Mouse (Mus musculus): ENCODE measurements at regions not wholly inside any gene's neighbourhood (a gene's known extent, or its start where the extent isn't known, plus 50 kb on each side); places are given as distances from the start of the nearest gene placed in this dataset.
A peak's percentile ranks its signal among the peaks of the same experiment; 100 is the strongest.

DNA sequence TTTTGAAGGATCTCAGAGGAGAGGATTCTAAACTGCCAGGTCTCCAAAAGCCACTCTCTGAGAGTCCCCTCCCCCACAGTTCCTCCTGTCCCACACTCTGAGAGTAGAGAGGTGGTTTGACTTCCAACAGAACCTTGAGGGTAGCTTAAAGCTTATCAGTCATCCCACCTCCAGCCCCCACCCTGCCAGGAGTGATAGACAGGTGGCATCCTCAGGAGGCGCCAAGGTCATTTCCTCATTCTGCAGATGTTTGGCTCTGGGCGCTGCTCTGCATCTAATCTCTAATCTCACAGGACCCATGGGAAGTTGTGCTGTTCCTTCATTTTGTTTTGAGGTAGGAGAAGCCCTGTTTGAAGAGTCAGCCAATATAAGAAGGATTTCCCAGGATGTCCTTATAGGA is 96.2 kb downstream of the Hes1 start:
- DNase-seq (ENCODE audit: low spot score), result no peak

DNA sequence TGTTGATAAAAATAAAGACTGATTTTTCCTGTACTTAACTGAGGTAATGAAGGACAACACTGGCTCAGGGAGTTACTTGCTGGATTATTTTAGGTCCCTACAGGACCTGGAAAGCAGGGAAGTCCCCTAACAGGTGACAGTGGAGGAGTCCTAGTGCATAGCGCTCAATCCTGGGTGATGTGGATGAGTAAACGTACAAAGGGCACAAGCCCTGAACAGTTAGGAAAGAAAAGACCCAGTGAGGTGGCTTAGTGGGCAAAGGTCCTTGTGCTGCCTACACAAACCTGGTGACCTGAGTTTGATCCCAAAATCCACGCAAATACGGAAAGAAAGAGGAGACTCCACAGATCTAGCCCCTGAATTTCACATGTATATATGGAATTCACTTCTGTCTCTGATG is 99.1 kb downstream of the Hes1 start:
- no peak for DNase-seq (ENCODE audit: low spot score)

DNA sequence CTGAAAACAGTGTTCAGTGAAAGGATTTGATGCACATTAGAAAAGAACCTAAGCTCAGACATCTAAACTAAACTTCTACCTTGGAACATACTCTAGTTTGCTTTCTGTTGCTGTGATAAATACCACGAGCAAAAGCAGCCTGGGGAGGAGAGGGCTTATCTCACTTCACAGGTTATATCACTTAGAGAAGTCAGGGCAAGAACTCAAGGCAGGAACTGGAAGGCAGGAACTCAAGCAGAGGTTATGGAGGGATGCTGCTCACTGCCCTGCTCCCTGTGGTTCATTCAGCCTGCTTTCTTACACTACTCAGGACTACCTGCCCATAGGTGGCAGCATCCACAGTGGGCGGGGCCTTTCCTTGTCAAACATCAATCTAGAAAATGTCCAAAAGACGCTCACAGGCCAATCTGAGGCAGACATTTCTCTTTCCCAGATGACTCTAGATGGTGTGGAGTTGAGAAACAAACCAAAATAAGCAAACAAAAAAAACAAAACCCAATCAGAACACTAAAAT is 101.5 kb downstream of the Hes1 start:
- no peak for DNase-seq (ENCODE audit: low spot score)

DNA sequence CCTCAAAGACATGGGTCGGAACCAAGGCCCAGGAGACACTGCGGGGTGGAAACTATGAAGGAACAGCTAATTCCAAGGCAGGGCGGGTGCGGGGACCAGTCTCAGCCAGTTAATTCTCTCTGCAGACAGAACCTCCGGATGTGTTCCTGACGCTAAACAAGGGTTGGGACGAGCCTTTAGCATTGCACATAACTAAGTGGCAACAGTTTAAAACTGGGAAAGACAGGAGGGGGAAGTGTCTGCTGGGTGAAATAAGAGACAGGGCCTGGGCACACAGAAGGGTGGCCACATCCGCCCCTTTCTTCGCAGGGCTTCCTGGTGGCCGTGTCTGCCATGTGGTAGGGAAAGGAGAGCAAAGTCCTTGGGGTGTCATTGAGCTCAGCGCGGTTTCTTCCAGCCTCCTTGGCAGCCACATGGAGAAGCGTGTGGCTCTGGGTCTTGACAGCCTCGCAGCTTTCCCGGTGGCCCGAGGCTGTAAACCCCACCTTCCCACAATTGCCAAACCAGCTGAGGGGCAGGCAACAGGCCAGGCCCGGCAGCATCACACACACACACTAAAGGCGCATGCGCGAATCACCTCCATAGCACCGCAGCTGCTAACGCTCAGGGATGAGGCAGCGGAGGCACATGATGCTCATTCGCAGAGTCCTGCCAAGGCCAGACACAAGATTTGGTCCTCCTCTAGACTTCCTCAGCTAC is 95.8 kb downstream of the Cpn2 start:
- DNase-seq (ENCODE audit: low spot score), result no peak

DNA sequence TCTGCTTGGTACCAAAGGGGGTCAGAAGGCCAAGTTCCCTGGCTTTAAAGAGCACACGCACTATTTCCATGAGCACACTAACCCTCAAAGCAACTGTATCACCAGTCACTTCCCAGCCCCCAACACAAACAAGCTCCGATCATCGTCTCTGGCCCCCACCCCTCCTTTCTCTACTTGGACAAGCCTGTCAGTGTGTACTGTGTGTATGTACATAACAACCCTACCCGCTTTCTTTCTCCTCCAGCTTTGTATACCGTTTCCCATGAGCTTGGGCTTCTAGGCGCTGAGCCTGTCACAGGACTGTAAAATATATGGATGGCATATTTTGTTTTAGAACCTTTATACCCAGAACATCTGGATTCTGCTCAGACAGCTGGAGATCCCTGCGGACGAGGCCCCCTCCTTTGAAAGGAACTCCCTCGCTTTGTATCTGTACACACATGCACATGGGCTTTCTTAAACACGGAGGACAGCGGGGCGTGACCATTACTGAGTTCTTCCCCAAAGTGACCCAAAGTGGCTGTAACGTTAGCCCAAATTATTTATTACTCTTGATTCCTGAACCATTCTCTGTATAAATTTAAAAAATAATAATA is 95.1 kb downstream of the Cpn2 start:
- DNase-seq (ENCODE audit: low spot score), result no peak

DNA sequence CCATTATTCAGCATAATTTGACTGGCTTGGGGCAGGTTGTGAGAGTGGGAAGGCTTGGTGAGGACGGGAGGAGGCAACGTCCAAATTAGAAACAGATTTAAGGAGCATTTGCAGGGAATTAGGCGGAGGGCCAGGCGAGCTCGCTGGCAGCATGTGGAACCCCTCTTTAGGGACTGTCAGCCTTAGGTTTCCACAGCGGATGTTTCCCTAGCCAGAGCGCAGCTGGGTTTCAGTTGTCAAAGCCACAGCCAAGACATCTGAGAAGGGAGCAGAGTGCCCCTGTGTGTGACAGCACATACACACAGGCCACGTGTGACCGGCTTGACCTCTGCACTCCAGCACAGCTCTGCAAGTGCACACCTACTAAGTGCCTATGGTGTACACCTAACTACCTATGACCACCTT is 94.5 kb downstream of the Cpn2 start:
- no peak for DNase-seq (ENCODE audit: low spot score)

DNA sequence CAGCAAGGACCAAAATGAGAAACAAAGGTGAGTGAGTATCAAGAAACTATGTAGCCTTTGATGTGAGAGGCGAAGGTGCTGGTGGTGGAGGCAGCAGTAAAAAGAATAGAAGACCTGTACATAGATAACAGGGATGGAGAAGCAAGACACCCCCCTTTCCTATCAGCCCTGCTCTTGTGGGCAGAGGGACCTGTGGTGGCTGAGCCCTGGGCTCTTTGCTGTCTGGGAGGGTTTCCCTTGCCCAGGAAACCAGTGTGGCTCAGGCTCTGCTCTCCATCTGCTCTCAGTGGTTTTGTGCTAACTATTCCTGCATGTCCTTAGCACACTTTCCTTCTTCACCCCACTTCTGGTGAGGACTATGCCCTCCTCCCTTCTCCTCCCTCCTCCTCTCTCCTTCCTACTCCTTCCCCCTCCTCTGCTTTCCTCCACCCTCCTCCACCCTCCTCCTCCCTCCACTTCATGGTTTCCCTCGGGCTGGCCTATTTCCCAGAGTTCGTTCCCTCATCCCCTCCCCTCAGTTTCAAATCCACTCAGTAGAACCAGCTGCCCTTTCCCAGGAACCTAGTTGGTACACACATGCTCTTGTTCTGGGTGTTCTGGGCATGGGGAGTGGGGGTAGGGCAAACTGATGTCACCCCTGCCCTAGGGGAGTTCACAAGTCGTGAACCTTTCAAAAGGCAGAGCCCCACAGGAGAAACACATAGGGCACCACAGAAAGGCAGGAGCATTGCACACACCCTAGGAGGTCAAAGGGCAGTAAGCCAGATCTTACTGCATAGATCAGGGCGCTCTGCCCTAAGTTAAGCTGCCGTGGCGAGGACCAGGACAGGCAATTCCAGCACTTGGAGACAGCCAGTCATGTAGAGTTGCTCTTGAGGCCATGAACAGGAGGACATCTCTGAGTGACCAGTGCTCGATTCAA is 93.1 kb downstream of the Cpn2 start:
- DNase-seq (ENCODE audit: low spot score), result no peak

DNA sequence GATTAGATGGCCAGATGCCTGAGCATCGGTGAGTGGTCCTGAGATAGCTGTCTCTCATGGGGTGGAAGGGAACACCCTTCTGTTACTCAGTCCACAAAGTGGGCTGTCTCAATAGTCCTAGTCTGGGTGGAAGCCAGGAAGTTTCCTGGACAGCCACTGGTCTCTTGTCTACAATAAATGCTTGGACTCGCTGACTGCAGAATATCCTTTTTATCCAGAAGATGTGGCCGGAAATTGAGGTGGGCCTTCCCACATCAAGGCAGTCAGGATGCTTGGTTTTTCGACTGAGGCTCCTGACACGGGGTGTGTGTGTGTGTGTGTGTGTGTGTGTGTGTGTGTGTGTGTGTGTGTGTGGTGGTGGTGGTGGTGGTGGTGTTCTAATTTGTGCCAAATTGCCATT is 91.0 kb downstream of the Cpn2 start:
- DNase-seq (ENCODE audit: low spot score), result no peak

DNA sequence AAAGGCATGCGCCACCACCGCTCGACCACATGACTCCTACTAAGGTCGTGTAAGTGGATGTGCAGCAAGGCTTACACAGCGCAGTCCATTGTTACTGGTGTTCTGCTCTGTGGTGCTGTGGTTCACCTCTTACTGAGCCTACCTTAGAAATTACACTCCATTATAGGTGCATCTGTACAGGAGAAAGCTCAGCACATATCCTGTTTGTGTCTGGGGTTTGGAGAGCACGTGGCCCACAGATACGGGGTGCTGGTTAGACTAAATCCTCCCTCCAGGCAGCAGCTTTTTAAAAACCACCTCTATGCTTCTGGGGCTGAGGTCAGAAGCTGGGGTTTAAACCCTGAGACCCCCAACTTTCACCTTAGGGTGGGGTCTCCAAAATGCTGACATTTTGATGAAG is 89.5 kb downstream of the Cpn2 start:
- DNase-seq (ENCODE audit: low spot score), result no peak

DNA sequence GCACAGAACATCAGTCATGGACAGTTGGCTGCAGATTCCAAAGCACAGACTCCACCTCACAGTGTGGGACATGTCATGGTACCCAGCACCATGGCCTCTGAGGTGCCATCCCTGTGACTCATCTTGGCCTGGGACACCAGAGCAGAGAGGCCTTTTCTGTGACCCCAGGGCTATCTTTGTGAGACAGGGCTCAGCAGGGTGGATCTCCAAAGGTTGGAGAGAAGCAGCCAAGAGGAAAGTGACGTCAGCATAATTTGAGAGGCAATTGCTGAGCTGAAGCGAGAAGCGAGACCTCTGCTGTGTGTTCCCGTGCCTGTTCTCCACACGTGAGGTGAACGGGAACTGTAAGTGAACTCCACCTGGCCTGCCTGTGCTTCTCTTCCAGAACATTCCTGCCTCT is 88.7 kb downstream of the Cpn2 start:
- DNase-seq (ENCODE audit: low spot score), result no peak

DNA sequence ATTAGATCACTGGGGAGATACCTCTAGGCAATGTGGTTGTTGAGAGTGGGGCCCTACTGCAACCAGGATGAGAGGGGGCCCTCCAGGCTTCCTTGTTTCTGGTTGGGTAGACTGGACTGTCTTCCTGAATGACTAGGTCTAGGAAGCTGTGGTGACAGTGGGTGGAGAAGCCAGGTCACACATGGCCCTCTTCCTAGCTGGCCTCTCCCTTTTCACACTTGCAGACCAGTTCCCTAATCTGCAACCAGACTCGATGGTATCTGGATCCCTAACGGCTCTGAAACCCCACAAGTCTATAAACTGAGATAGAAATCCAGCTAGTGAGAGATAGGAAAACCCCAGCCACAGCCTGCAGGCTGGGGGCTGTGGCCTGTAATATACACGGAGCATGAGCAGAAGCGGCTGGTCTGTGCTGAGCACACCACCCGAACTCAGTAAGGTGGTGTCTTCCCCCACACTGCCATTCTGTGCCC is 87.8 kb downstream of the Cpn2 start:
- no peak for DNase-seq (ENCODE audit: low spot score)

DNA sequence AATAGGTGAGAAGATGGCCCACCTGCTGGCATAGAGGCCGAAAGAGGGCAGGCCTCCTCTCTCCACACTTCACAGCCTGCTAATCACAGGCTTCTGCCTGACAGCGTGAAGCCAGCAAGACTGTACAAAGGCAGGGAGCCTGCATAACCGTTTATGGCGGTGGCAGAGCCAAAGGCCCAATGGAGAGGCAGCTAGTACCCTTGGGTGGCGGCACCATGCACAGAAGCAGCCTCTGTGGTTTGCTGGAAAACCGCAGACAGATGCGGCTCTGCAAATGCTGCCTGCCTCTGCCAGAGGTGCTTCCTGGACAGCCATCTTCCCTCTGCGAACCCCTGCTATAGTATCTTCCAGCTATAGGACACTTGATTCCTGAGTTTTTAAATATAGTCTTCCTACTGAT is 86.2 kb downstream of the Cpn2 start:
- no peak for DNase-seq (ENCODE audit: low spot score)

DNA sequence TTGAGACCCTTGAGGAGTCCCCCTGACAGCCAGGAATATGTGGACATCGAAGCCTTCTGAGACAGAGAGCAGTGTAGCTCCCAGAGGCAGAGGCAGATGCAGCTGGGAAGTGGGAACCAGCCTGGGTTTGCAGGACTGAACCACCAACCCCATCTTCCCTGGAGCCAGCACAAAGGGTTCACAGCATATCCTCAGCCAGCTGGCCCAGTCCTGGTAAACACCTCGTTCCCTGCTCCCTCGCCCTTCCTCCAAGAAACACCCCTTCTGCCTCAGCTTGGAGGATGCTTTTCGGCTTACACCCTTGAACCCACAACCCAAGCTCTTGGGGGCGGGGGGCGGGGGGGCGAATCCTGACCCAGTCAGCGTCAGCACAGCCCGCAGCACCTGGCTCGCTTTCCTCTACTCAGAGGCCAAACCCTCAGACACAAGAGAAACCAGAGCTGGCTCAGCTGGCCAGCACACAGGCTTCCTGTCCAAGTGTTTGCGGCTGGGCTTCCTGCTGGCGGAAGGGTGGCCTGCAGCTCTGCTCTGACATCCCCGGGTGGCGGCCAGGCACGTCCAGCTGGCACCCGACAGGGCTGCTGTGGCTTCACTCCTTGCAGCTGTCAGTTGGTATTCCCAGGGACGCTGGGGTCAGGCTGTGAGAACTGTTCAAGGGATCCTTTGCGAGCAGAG is 82.6 kb downstream of the Cpn2 start:
- no peak for DNase-seq (ENCODE audit: low spot score)

DNA sequence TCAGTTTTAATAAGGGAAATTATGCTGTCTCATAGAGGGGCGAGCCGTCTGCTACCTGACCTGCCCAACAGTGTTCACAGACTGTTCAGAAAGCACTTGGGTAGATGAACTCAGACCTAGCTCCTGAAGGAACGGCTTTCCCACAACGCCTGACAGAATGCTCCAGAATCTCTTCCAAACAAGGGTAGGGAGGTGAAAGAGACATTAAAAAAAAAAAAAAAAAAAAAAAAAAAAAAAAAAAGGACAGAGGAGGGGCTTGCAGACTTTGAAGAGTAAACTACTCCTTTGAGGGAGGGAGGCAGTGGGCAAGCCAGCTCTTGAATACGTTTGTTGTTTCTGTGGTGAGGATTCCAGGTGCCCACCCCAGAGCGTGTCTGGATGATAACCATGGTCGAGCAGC is 81.6 kb downstream of the Cpn2 start:
- DNase-seq (ENCODE audit: low spot score), result no peak

DNA sequence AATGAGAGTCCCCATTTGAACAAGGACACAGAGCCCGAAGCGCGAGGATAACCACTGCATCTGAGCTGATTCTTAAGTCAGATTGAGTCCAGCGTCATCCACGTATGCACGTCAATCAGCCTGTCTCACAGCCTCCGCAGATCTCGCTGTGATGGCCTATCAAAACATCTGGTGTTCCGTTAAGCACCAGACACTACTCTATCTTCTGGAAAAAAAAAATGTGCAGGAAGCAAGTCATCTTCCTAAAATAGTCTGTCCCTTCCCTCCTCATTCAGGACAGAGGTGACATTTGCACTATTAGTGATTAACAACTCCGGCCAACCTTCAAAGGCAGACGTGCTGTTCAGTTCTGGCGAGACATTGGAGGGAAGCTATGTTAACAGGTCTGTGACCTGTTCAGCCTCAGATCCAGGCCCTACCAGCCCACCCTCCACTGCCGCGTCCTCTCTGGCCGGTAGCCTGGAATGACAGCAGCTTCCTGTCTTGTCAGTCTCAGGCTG is 81.0 kb downstream of the Cpn2 start:
- DNase-seq (ENCODE audit: low spot score), result no peak

DNA sequence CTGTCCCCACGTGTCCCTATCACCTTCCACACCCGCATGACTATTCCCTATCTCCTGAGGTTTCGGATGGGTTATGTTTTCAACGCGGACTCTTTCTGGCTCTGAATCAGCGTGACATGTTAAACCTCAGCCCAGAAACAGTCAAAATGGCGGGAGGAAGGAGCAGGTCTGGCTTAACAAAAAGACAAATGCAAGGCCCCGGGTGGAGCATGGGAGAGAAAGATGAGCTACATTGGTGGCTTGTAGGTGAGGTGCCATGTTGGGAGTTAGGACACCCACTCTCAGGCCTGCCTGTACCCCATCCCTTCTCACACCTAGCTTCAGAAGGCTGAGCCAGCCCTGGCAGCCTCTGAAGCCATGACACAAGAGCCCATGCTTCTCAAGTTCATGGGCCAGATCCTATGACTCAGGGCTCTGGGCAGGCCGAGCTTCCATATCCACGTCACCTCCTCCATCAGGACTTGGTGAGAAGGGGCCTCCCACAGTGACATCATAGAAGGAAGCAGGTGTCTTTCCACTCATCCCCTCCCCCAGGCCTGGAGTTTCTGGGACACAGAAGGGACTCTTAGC is 80.5 kb downstream of the Cpn2 start:
- DNase-seq (ENCODE audit: low spot score), result no peak

DNA sequence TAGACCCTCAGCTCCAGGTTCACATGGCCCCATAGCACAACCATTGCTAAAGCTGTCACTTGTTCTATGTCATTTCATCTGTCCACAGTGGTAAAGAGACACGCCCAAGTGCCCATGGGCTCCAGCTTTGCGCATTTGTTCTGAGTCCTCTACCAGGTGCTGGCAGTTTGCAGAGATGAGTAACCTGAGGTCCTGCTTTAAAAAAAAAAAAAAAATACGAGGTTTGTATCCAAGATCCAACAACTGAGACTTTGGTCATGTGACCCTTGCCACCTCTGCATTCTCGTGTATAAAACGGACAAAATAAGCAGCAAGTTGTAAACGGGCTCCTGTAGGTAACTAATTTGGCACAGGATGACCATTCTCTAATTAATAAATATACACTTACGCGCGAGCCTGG is 79.9 kb downstream of the Cpn2 start:
- no peak for DNase-seq (ENCODE audit: low spot score)

DNA sequence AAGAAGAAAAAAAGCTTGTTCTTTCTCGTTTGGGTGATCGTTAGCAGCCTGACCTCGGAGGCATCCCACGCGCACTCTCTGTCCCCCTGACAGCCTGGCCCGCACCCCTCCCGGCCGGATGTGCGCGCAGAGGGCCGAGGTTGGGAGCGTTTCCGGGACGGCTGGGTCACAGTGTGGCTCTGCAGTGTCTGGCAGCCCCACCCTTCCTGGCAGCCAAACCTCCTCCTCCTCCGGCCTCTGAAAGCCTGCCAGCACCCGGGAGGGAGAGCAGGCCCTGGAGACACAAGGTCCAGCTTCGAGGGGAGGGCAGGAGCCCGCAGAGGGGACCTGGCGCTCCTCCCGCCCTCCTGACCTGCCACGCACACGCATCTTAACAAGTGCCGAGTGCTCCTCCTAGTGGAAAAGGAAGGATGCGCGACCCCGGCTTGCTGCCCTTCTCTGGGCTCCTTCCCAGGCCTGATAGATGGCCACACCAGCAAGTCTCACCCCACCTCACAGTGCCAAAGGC is 79.3 kb downstream of the Cpn2 start:
- peak; percentile 82 for DNase-seq (ENCODE audit: low spot score)

DNA sequence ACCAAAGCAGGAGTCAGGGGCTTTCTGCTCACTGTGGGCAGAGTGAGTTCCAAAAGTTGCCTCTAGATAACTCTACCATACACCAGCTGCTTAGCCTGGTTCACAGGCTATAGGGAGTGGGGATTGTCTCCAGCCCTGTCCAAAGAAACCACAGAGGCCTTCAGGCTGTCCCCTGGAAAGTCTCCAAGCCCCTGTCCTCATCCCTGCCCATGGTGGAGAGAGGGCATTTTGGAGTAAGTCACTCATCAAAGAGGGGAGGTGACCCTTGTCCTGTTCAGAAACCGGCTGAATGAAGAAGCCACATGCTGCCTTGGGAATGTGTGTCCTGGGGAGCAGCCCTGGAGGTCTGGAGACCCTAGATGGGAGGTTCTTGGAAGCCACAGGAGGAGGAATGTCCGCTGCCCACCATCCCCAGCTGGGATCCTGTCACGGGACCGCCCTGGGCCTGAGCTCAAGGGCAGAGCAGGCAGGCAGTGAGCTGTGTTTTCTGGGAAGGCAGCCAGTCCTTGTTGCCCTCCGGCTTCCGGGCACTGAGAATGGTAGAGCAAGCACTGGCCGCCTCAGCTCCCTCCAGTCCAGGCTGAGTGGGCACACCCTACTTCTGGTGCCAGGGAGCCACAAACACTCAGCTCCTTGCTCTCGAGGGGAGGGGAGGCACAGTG is 78.4 kb downstream of the Cpn2 start:
- DNase-seq (ENCODE audit: low spot score), result no peak

DNA sequence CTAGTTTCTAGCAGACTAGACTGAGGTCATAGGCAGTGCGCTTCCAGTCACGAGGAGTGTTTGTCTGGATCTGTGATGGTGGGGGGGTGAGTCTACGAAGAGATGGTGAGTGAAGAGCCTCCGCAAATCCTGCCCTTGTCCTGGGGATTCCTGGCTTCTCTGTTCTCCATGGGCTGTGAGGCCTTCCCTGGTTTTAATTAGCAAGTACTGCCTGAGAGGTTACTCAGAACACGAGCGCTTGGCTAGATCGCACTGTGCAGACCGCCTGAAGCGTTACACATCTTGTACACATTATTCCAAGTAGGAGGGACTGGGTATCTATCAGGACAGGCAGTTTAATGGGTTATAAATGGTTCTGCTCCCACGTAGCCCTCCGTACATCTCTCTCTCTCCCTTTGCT is 76.9 kb downstream of the Cpn2 start:
- DNase-seq (ENCODE audit: low spot score), result no peak
